Mouse (Mus musculus) gastrocnemius, adult 2 months (tissue): ENCODE data around the gene Gprin1. TPM values are rescaled to one million over a fixed set of nuclear protein-coding genes. Genes with fewer than 3 reads are reported as not detected.
A peak's percentile ranks its signal among the peaks of the same experiment; 100 is the strongest.

ENCODE experiments used
- DNase-seq: peaks from one replicate; pipeline ENCODE4 v3.0.0; 2022
- H3K27ac ChIP-seq: fragments of 200-600 bp; 2 replicates; pipeline ENCODE4 v1.8.1; 2022; ENCODE audit warnings: mild to moderate bottlenecking
- H3K4me3 ChIP-seq: fragments of 200-600 bp; 2 replicates; pipeline ENCODE4 v1.8.1; 2022; ENCODE audit warnings: mild to moderate bottlenecking, moderate library complexity
- CTCF ChIP-seq: fragments of 200-600 bp; IDR thresholded peaks from 2 replicates; pipeline ENCODE4 v1.8.1; 2022; ENCODE audit warnings: antibody characterized with exemption, mild to moderate bottlenecking, moderate library complexity
- intact Hi-C: fragments of 180-260 bp; cut with DNase I; formaldehyde crosslinking; loops from one replicate; pipeline ENCODE4 v1.15.1; 2025
- total RNA-seq, 2 experiments: library from RNA; stranded (reverse); gene quantifications; 2 replicates each; pipeline ENCODE4 v1.2.3; 2021

Gene Gprin1
- total RNA-seq, 2 experiments from 2014 or later: not detected

GRCm38 (mm10) chr13:54695479-54696230 lies 54.0 kb downstream of the Gprin1 start:
- H3K4me3 ChIP-seq: no peak overlapping the region
- intact Hi-C loops: no loop called here
- no peak overlapping the region for H3K27ac ChIP-seq
- DNase-seq: no peak
- no peak for TF ChIP-seq CTCF

- Histone ChIP-seq H3K4me3 (peak overlapping the region; percentile 77), H3K27ac (peak overlapping the region; percentile 99)
- TF ChIP-seq CTCF: no peak
- intact Hi-C loops: loop anchor here (5.0 kb wide), 1 partner anchor 82 kb away; the partner anchor contains the start of gene Cltb
- DNase-seq: peak; percentile 91
Measured at GRCm38 (mm10) chr13:54694348-54695060, 55.2 kb downstream of the Gprin1 start.

GRCm38 (mm10) chr13:54693558-54694347 lies 55.9 kb downstream of the Gprin1 start, which contains the start of gene Rnf44:
Rnf44 (minus strand) TSS chr13:54693907.
- DNase-seq: peak; percentile 100
- intact Hi-C loops: loop anchor here (5.0 kb wide), 1 partner anchor 81 kb away; the partner anchor contains the start of gene Cltb
- Histone ChIP-seq H3K4me3 (peak within 1 kb of the TSS; percentile 77), H3K27ac (peak within 1 kb of the TSS; percentile 99)
- no peak for TF ChIP-seq CTCF

GRCm38 (mm10) chr13:54692711-54693557 lies 56.7 kb downstream of the Gprin1 start:
- peak overlapping the region; percentile 77 for H3K4me3 ChIP-seq
- intact Hi-C loops: loop anchor here (5.0 kb wide), 1 partner anchor 81 kb away; the partner anchor contains the start of gene Cltb
- H3K27ac ChIP-seq: peak overlapping the region; percentile 99
- no peak for DNase-seq
- TF ChIP-seq CTCF: no peak

GRCm38 (mm10) chr13:54691737-54692136 lies 57.9 kb downstream of the Gprin1 start:
- DNase-seq: no peak
- Histone ChIP-seq H3K4me3 (peak overlapping the region; percentile 77), H3K27ac (no peak overlapping the region; the same call in 1 of the 2 replicates)
- no peak for TF ChIP-seq CTCF
- intact Hi-C loops: loop anchor here (5.0 kb wide), 1 partner anchor 79 kb away; the partner anchor contains the start of gene Cltb

GRCm38 (mm10) chr13:54690151-54690740 lies 59.4 kb downstream of the Gprin1 start:
- H3K4me3 ChIP-seq: no peak overlapping the region
- DNase-seq: no peak
- no peak overlapping the region for H3K27ac ChIP-seq
- no peak for TF ChIP-seq CTCF
- intact Hi-C loops: loop anchor here (5.0 kb wide), 1 partner anchor 78 kb away; the partner anchor contains the start of gene Cltb

- Histone ChIP-seq H3K27ac (peak overlapping the region; percentile 100), H3K4me3 (peak overlapping the region; percentile 94)
- intact Hi-C loops: loop anchor here (5.0 kb wide), 1 partner anchor 65 kb away; the partner anchor contains the start of gene Faf2
- no peak for TF ChIP-seq CTCF
- peak; percentile 98 for DNase-seq
Measured at GRCm38 (mm10) chr13:54687575-54688424, 61.9 kb downstream of the Gprin1 start.

GRCm38 (mm10) chr13:54687096-54687495 lies 62.6 kb downstream of the Gprin1 start:
- peak; percentile 82 for DNase-seq
- no peak for TF ChIP-seq CTCF
- Histone ChIP-seq H3K4me3 (peak overlapping the region; percentile 94), H3K27ac (peak overlapping the region; percentile 100)
- intact Hi-C loops: loop anchor here (5.0 kb wide), 1 partner anchor 65 kb away; the partner anchor contains the start of gene Faf2

Other genes starting within 250 kb of the Gprin1 start
- 1 to 10 TPM; 2.6 to 3.6 TPM for gene Simc1, start 246.1 kb downstream of the Gprin1 start, total RNA-seq
- gene 4833439L19Rik, start 184.4 kb downstream of the Gprin1 start, total RNA-seq: 100 to 1,000 TPM; 192 to 200 TPM
- gene Arl10, start 174.9 kb downstream of the Gprin1 start, total RNA-seq: 1 to 10 TPM; 2.0 to 3.2 TPM
- gene Nop16, start 159.8 kb downstream of the Gprin1 start, total RNA-seq: 10 to 100 TPM; 16.2 to 20.5 TPM
- 100 to 1,000 TPM; 148 to 150 TPM for gene Higd2a, start 159.7 kb downstream of the Gprin1 start, total RNA-seq
- gene Cltb, start 138.5 kb downstream of the Gprin1 start, total RNA-seq: 100 to 1,000 TPM; 130 to 160 TPM
- 10 to 100 TPM; 11.1 to 16.8 TPM for gene Faf2, start 128.1 kb downstream of the Gprin1 start, total RNA-seq
- gene Rnf44, start 56.0 kb downstream of the Gprin1 start, total RNA-seq: 10 to 100 TPM; 23.3 to 34.1 TPM
- not detected for gene Cdhr2, start 48.4 kb downstream of the Gprin1 start, total RNA-seq
- not detected for gene Sncb, start 16.7 kb upstream of the Gprin1 start, total RNA-seq
- not detected for gene Eif4e1b, start 34.1 kb upstream of the Gprin1 start, total RNA-seq
- gene Tspan17, start 39.5 kb upstream of the Gprin1 start, total RNA-seq: 10 to 100 TPM; 15.3 to 25.3 TPM
- gene Unc5a, start 199.5 kb upstream of the Gprin1 start, total RNA-seq: 1 to 10 TPM; 7.5 to 7.9 TPM